Mouse (Mus musculus): ENCODE measurements around the gene Sdr39u1. TPM values are rescaled to one million over a fixed set of nuclear protein-coding genes. Genes with fewer than 3 reads are reported as not detected.
A peak's percentile ranks its signal among the peaks of the same experiment; 100 is the strongest.

The Sdr39u1 gene
- polyA plus RNA-seq, 1 experiment: 134 TPM

GRCm38 (mm10) chr14:55873714-55874683 lies 26.1 kb downstream of the Sdr39u1 start:
- no peaks in the 10 kb centered on the region for H3K4me1 ChIP-seq (ENCODE audit: control insufficient read depth, insufficient read depth, insufficient read length, low read length)
- H3K27ac ChIP-seq (replicated peaks; ENCODE audit: low read depth, low read length): no peak overlapping the region
- peak overlapping the region; percentile 38 for H3K4me3 ChIP-seq (ENCODE audit: insufficient read depth, low read depth, low read length)

- no peaks in the 10 kb centered on the region for H3K4me1 ChIP-seq (ENCODE audit: control insufficient read depth, insufficient read depth, insufficient read length, low read length)
- no peak overlapping the region for H3K4me3 ChIP-seq (ENCODE audit: insufficient read depth, low read depth, low read length)
Observed at GRCm38 (mm10) chr14:55873242-55873713, 26.8 kb downstream of the Sdr39u1 start.

GRCm38 (mm10) chr14:55872551-55872950 lies 27.5 kb downstream of the Sdr39u1 start:
- H3K4me1 ChIP-seq (ENCODE audit: control insufficient read depth, insufficient read depth, insufficient read length, low read length): no peaks in the 10 kb centered on the region
- no peak overlapping the region for H3K27ac ChIP-seq (replicated peaks; ENCODE audit: low read depth, low read length)
- no peak overlapping the region for H3K4me3 ChIP-seq (ENCODE audit: insufficient read depth, low read depth, low read length)

More at GRCm38 (mm10) chr14:55873242-55873713, 26.8 kb downstream of the Sdr39u1 start:
- no peak overlapping the region for H3K27ac ChIP-seq (replicated peaks; ENCODE audit: low read depth, low read length)

GRCm38 (mm10) chr14:55872039-55872438 lies 28.1 kb downstream of the Sdr39u1 start:
- H3K4me1 ChIP-seq (ENCODE audit: control insufficient read depth, insufficient read depth, insufficient read length, low read length): no peaks in the 10 kb centered on the region
- H3K4me3 ChIP-seq (ENCODE audit: insufficient read depth, low read depth, low read length): no peak overlapping the region
- H3K27ac ChIP-seq (replicated peaks; ENCODE audit: low read depth, low read length): no peak overlapping the region

GRCm38 (mm10) chr14:55869538-55869937 lies 30.6 kb downstream of the Sdr39u1 start:
- Histone ChIP-seq H3K4me3 (ENCODE audit: insufficient read depth, low read depth, low read length) (no peak overlapping the region), H3K27ac (replicated peaks; ENCODE audit: low read depth, low read length) (no peak overlapping the region), H3K4me1 (ENCODE audit: control insufficient read depth, insufficient read depth, insufficient read length, low read length) (no peaks in the 10 kb centered on the region)

- no peak overlapping the region for H3K27ac ChIP-seq (replicated peaks; ENCODE audit: low read depth, low read length)
- no peak overlapping the region for H3K4me3 ChIP-seq (ENCODE audit: insufficient read depth, low read depth, low read length)
Observed at GRCm38 (mm10) chr14:55868230-55869026, 31.7 kb downstream of the Sdr39u1 start.

GRCm38 (mm10) chr14:55866962-55867361 lies 33.1 kb downstream of the Sdr39u1 start:
- H3K27ac ChIP-seq (replicated peaks; ENCODE audit: low read depth, low read length): no peak overlapping the region
- H3K4me1 ChIP-seq (ENCODE audit: control insufficient read depth, insufficient read depth, insufficient read length, low read length): no peaks in the 10 kb centered on the region
- H3K4me3 ChIP-seq (ENCODE audit: insufficient read depth, low read depth, low read length): no peak overlapping the region

More at GRCm38 (mm10) chr14:55868230-55869026, 31.7 kb downstream of the Sdr39u1 start:
- H3K4me1 ChIP-seq (ENCODE audit: control insufficient read depth, insufficient read depth, insufficient read length, low read length): no peaks in the 10 kb centered on the region

GRCm38 (mm10) chr14:55863773-55864172 lies 36.3 kb downstream of the Sdr39u1 start:
- H3K4me3 ChIP-seq (ENCODE audit: insufficient read depth, low read depth, low read length): no peak overlapping the region
- no peak overlapping the region for H3K27ac ChIP-seq (replicated peaks; ENCODE audit: low read depth, low read length)
- no peaks in the 10 kb centered on the region for H3K4me1 ChIP-seq (ENCODE audit: control insufficient read depth, insufficient read depth, insufficient read length, low read length)

GRCm38 (mm10) chr14:55862970-55863369 lies 37.1 kb downstream of the Sdr39u1 start:
- no peak overlapping the region for H3K27ac ChIP-seq (replicated peaks; ENCODE audit: low read depth, low read length)
- no peak overlapping the region for H3K4me3 ChIP-seq (ENCODE audit: insufficient read depth, low read depth, low read length)
- no peaks in the 10 kb centered on the region for H3K4me1 ChIP-seq (ENCODE audit: control insufficient read depth, insufficient read depth, insufficient read length, low read length)

- Histone ChIP-seq H3K27ac (replicated peaks; ENCODE audit: low read depth, low read length) (no peak overlapping the region), H3K4me3 (ENCODE audit: insufficient read depth, low read depth, low read length) (no peak overlapping the region), H3K4me1 (ENCODE audit: control insufficient read depth, insufficient read depth, insufficient read length, low read length) (peaks cover 4% of the 10 kb centered on the region; the same call in 1 of the 2 replicates)
Observed at GRCm38 (mm10) chr14:55862186-55862585, 37.9 kb downstream of the Sdr39u1 start.

- Histone ChIP-seq H3K4me1 (ENCODE audit: control insufficient read depth, insufficient read depth, insufficient read length, low read length) (peaks cover 11% of the 10 kb centered on the region; the same call in 1 of the 2 replicates), H3K27ac (replicated peaks; ENCODE audit: low read depth, low read length) (peak overlapping the region; percentile 1; the same call in 1 of the 2 replicates), H3K4me3 (ENCODE audit: insufficient read depth, low read depth, low read length) (no peak overlapping the region)
Observed at GRCm38 (mm10) chr14:55857588-55857987, 42.5 kb downstream of the Sdr39u1 start.

- Histone ChIP-seq H3K27ac (replicated peaks; ENCODE audit: low read depth, low read length) (peak overlapping the region; percentile 32), H3K4me1 (ENCODE audit: control insufficient read depth, insufficient read depth, insufficient read length, low read length) (peaks cover 11% of the 10 kb centered on the region; the same call in 1 of the 2 replicates), H3K4me3 (ENCODE audit: insufficient read depth, low read depth, low read length) (peak overlapping the region; percentile 71)
Observed at GRCm38 (mm10) chr14:55855101-55855561, 45.0 kb downstream of the Sdr39u1 start.

GRCm38 (mm10) chr14:55854406-55855100 lies 45.5 kb downstream of the Sdr39u1 start:
- Histone ChIP-seq H3K27ac (replicated peaks; ENCODE audit: low read depth, low read length) (peak overlapping the region; percentile 32), H3K4me1 (ENCODE audit: control insufficient read depth, insufficient read depth, insufficient read length, low read length) (peaks cover 11% of the 10 kb centered on the region; the same call in 1 of the 2 replicates), H3K4me3 (ENCODE audit: insufficient read depth, low read depth, low read length) (peak overlapping the region; percentile 71)

GRCm38 (mm10) chr14:55853621-55854285 lies 46.3 kb downstream of the Sdr39u1 start, which contains the start of gene Nynrin:
TSS of gene Nynrin (plus strand) at chr14:55854010.
- Histone ChIP-seq H3K27ac (replicated peaks; ENCODE audit: low read depth, low read length) (peak within 1 kb of the TSS; percentile 32), H3K4me1 (ENCODE audit: control insufficient read depth, insufficient read depth, insufficient read length, low read length) (peaks cover 11% of the 10 kb centered on the region; the same call in 1 of the 2 replicates), H3K4me3 (ENCODE audit: insufficient read depth, low read depth, low read length) (peak within 1 kb of the TSS; percentile 71)
